Mouse (Mus musculus) spleen, adult 2 months (tissue): ENCODE data around the gene Cpox.

Experiments
- CTCF ChIP-seq: fragments of 200-500 bp; IDR thresholded peaks from 2 replicates; pipeline ENCODE4 v1.5.1; 2011; ENCODE audit warnings: mild to moderate bottlenecking, inconsistent platforms; ENCODE audit not compliant: insufficient read depth, insufficient read length, insufficient replicate concordance; ENCODE audit errors: extremely low read depth
- POLR2A ChIP-seq: fragments of 200-500 bp; IDR thresholded peaks from 2 replicates; pipeline ENCODE4 v1.6.1; 2011; ENCODE audit warnings: low read depth, low read length, inconsistent platforms

DNA sequence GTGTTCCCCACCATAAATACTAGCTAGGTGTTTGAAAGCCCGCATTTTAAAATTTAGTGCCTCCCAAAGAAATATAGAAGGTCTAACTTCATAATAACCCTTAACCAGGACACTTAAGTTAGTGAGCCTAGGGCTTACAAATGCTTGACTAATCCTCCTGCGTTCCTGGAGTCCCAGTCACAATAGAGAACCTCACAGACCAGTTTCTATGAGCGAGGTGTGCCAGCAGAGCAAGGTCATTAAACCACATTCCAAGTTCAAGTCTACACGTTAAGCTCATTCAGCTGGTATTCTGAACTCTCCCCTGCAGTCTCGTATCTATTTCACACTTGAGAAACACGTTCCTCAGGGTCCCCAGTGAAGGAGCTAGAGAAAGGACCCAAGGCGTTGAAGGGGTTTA is 12.8 kb downstream of the Cpox start:
- TF ChIP-seq CTCF = no peak
- TF ChIP-seq POLR2A = no peak
